Mouse (Mus musculus): Measurements from ENCODE around the gene Zfp110. TPM values are rescaled to one million over a fixed set of nuclear protein-coding genes. Genes with fewer than 3 reads are reported as not detected.
A peak's percentile ranks its signal among the peaks of the same experiment; 100 is the strongest.
"Not testable (repeated sequence)": the region's sequence is repeated elsewhere in the genome, so short reads cannot be mapped to it uniquely, and the experiment has no call there.

Zfp110 gene
- polyA plus RNA-seq (2014; fragmentation: Nextera tagmentation; extraction: Ambion mirVana), result 37.6 and 39.0 TPM in 2 replicates

GRCm38 (mm10) chr7:12834162-12835120 is at the start of gene Zfp110:
Gene Zfp110 (plus strand): TSS chr7:12834761.
- H3K9ac ChIP-seq (replicated peaks; ENCODE audit: low read length), result peak within 1 kb of the TSS; percentile 64
- no peaks in the 10 kb centered on the region for H3K4me1 ChIP-seq (ENCODE audit: control insufficient read depth, insufficient read depth, low read length)
- H3K4me3 ChIP-seq (ENCODE audit: low read depth, low read length), result peak within 1 kb of the TSS; percentile 46
- WGBS, result 4% methylated on average over 47 of the region's 47 CpGs
- H3K27me3 ChIP-seq (ENCODE audit: control insufficient read depth, insufficient read depth, low read length), result no peaks in the 10 kb centered on the region
- no peaks in the 10 kb centered on the region; the same call in 1 of the 2 replicates for H3K9me3 ChIP-seq (replicated peaks; ENCODE audit: control insufficient read depth, low read length)
- H3K27ac ChIP-seq (replicated peaks; ENCODE audit: low read depth, low read length), result 0 out of 2 replicates have a peak within 1 kb of the TSS, but pooled peaks have one; percentile 13
- ATAC-seq (replicated peaks; ENCODE audit: insufficient number of reproducible peaks, low FRiP score, low TSS enrichment, low read depth) (peak; percentile 96), DNase-seq (ENCODE audit: low spot score) (peak; percentile 92)
- H3K4me2 ChIP-seq (ENCODE audit: low read depth, low read length), result peak within 1 kb of the TSS; percentile 22
- H3K36me3 ChIP-seq (replicated peaks; ENCODE audit: control insufficient read depth, insufficient read depth, low read depth, low read length), result peaks cover 8% of the 10 kb centered on the region

DNA sequence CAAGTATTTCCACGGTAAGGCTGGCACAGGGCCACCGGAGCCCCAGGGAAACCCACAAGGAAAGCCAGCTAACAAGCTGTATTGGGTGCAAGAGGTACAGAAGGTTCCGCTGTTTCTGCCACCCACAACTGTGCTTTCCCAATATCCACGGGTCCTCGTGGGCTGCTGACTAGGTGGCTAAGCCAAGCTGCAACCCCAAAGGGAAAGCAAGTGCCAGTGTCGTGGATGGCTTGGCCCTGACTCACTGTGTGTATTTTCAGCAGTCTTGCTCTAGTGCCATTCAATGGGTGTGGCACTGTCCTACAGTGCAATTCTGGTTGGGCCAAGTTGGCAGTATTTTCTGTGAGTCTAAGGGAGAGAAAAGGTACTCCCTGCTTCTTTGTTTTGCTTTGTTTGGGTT is 47.2 kb upstream of the Zfp110 start:
- ATAC-seq (replicated peaks; ENCODE audit: insufficient number of reproducible peaks, low FRiP score, low TSS enrichment, low read depth), result no peak
- Histone ChIP-seq H3K9me3 (replicated peaks; ENCODE audit: control insufficient read depth, low read length) (no peaks in the 10 kb centered on the region), H3K9ac (replicated peaks; ENCODE audit: low read length) (no peak overlapping the region), H3K4me3 (ENCODE audit: low read depth, low read length) (no peak overlapping the region), H3K27ac (replicated peaks; ENCODE audit: low read depth, low read length) (no peak overlapping the region), H3K36me3 (replicated peaks; ENCODE audit: control insufficient read depth, insufficient read depth, low read depth, low read length) (no peaks in the 10 kb centered on the region), H3K4me2 (ENCODE audit: low read depth, low read length) (no peak overlapping the region), H3K4me1 (ENCODE audit: control insufficient read depth, insufficient read depth, low read length) (no peaks in the 10 kb centered on the region), H3K27me3 (ENCODE audit: control insufficient read depth, insufficient read depth, low read length) (no peaks in the 10 kb centered on the region)
- 76% methylated on average over 6 of the region's 6 CpGs for WGBS
- DNase-seq (ENCODE audit: low spot score), result no peak

DNA sequence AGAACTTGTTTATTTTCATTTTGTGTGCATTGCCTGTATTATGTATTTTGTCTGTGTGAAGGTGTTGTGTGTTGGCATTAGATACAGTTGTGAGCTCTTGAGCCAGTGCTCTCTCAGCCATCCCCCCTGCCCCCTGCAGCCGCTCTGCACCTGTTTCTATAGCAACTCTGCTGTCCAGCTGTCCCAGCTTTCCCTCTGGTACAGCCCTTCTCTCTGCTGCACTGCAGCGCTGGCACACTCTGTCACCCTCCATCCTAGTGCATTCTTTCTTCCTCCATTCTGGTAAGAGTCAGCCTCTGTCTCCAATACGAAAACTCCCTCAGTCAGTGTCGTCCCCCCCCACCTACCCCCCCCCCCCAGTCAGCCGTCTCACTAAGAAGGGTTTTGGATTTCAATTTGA is 46.5 kb upstream of the Zfp110 start:
- 21% methylated on average over 5 of the region's 5 CpGs for whole genome bisulfite sequencing
- Histone ChIP-seq H3K9ac (replicated peaks; ENCODE audit: low read length) (no peak overlapping the region), H3K27me3 (ENCODE audit: control insufficient read depth, insufficient read depth, low read length) (no peaks in the 10 kb centered on the region), H3K9me3 (replicated peaks; ENCODE audit: control insufficient read depth, low read length) (no peaks in the 10 kb centered on the region), H3K4me1 (ENCODE audit: control insufficient read depth, insufficient read depth, low read length) (no peaks in the 10 kb centered on the region), H3K4me3 (ENCODE audit: low read depth, low read length) (no peak overlapping the region), H3K36me3 (replicated peaks; ENCODE audit: control insufficient read depth, insufficient read depth, low read depth, low read length) (no peaks in the 10 kb centered on the region), H3K4me2 (ENCODE audit: low read depth, low read length) (no peak overlapping the region), H3K27ac (replicated peaks; ENCODE audit: low read depth, low read length) (no peak overlapping the region)
- ATAC-seq (replicated peaks; ENCODE audit: insufficient number of reproducible peaks, low FRiP score, low TSS enrichment, low read depth), result no peak
- no peak for DNase-seq (ENCODE audit: low spot score)

- not testable (repeated sequence) for H3K36me3 ChIP-seq (replicated peaks; ENCODE audit: control insufficient read depth, insufficient read depth, low read depth, low read length); H3K4me2 ChIP-seq (ENCODE audit: low read depth, low read length); H3K27ac ChIP-seq (replicated peaks; ENCODE audit: low read depth, low read length); H3K9me3 ChIP-seq (replicated peaks; ENCODE audit: control insufficient read depth, low read length); H3K9ac ChIP-seq (replicated peaks; ENCODE audit: low read length); H3K4me1 ChIP-seq (ENCODE audit: control insufficient read depth, insufficient read depth, low read length); H3K4me3 ChIP-seq (ENCODE audit: low read depth, low read length); H3K27me3 ChIP-seq (ENCODE audit: control insufficient read depth, insufficient read depth, low read length); DNase-seq (ENCODE audit: low spot score); ATAC-seq (replicated peaks; ENCODE audit: insufficient number of reproducible peaks, low FRiP score, low TSS enrichment, low read depth)
- WGBS, result 89% methylated on average over 11 of the region's 11 CpGs
These were observed 41.9 kb upstream of the Zfp110 start for GRCm38 (mm10) chr7:12792624-12793023.

GRCm38 (mm10) chr7:12797971-12798370 is 36.6 kb upstream of the Zfp110 start:
- H3K27me3 ChIP-seq (ENCODE audit: control insufficient read depth, insufficient read depth, low read length), result no peaks in the 10 kb centered on the region
- H3K9me3 ChIP-seq (replicated peaks; ENCODE audit: control insufficient read depth, low read length), result no peaks in the 10 kb centered on the region
- no peak overlapping the region for H3K27ac ChIP-seq (replicated peaks; ENCODE audit: low read depth, low read length)
- ATAC-seq (replicated peaks; ENCODE audit: insufficient number of reproducible peaks, low FRiP score, low TSS enrichment, low read depth) (no peak), DNase-seq (ENCODE audit: low spot score) (no peak)
- H3K4me1 ChIP-seq (ENCODE audit: control insufficient read depth, insufficient read depth, low read length), result no peaks in the 10 kb centered on the region
- no peak overlapping the region for H3K4me2 ChIP-seq (ENCODE audit: low read depth, low read length)
- no peak overlapping the region for H3K4me3 ChIP-seq (ENCODE audit: low read depth, low read length)
- WGBS, result 76% methylated on average over 2 of the region's 2 CpGs
- H3K36me3 ChIP-seq (replicated peaks; ENCODE audit: control insufficient read depth, insufficient read depth, low read depth, low read length), result no peaks in the 10 kb centered on the region
- no peak overlapping the region for H3K9ac ChIP-seq (replicated peaks; ENCODE audit: low read length)

DNA sequence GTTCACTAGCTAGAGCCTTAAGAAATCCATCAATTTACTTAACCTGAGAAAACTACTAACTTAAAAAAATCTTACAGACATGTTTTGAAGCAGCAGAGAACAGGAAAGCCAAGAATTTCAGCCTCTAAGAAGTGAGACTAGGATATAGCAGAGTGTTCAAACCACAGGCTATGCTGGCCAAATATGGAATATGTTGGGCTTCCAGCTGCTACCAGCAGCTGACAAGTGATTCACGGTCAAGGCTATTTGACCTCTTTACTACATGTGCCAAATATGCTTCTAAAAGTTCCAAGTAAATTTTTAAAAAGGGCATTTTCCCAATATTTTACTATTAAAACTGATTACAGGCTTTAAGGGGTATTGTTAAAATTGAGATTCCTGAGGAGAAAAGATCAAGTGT is 35.0 kb upstream of the Zfp110 start:
- Histone ChIP-seq H3K9ac (replicated peaks; ENCODE audit: low read length) (no peak overlapping the region), H3K27ac (replicated peaks; ENCODE audit: low read depth, low read length) (no peak overlapping the region), H3K36me3 (replicated peaks; ENCODE audit: control insufficient read depth, insufficient read depth, low read depth, low read length) (no peaks in the 10 kb centered on the region), H3K27me3 (ENCODE audit: control insufficient read depth, insufficient read depth, low read length) (no peaks in the 10 kb centered on the region), H3K4me3 (ENCODE audit: low read depth, low read length) (no peak overlapping the region), H3K9me3 (replicated peaks; ENCODE audit: control insufficient read depth, low read length) (no peaks in the 10 kb centered on the region), H3K4me1 (ENCODE audit: control insufficient read depth, insufficient read depth, low read length) (no peaks in the 10 kb centered on the region), H3K4me2 (ENCODE audit: low read depth, low read length) (no peak overlapping the region)
- no peak for ATAC-seq (replicated peaks; ENCODE audit: insufficient number of reproducible peaks, low FRiP score, low TSS enrichment, low read depth)
- DNase-seq (ENCODE audit: low spot score), result no peak
- whole genome bisulfite sequencing, result 84% methylated on average over 1 of the region's 1 CpGs

GRCm38 (mm10) chr7:12802866-12803726 is 31.5 kb upstream of the Zfp110 start, which contains the start of gene Zscan18:
Gene Zscan18 (minus strand): TSS chr7:12803635.
- no peaks in the 10 kb centered on the region for H3K27me3 ChIP-seq (ENCODE audit: control insufficient read depth, insufficient read depth, low read length)
- 0 out of 2 replicates have a peak, but pooled peaks cover 3% of the 10 kb centered on the region for H3K36me3 ChIP-seq (replicated peaks; ENCODE audit: control insufficient read depth, insufficient read depth, low read depth, low read length)
- H3K9ac ChIP-seq (replicated peaks; ENCODE audit: low read length), result peak within 1 kb of the TSS; percentile 81
- no peaks in the 10 kb centered on the region for H3K9me3 ChIP-seq (replicated peaks; ENCODE audit: control insufficient read depth, low read length)
- H3K4me1 ChIP-seq (ENCODE audit: control insufficient read depth, insufficient read depth, low read length), result no peaks in the 10 kb centered on the region
- H3K4me3 ChIP-seq (ENCODE audit: low read depth, low read length), result peak within 1 kb of the TSS; percentile 48
- peak; percentile 94 for ATAC-seq (replicated peaks; ENCODE audit: insufficient number of reproducible peaks, low FRiP score, low TSS enrichment, low read depth)
- peak; percentile 89 for DNase-seq (ENCODE audit: low spot score)
- WGBS, result 5% methylated on average over 29 of the region's 31 CpGs
- H3K27ac ChIP-seq (replicated peaks; ENCODE audit: low read depth, low read length), result peak within 1 kb of the TSS; percentile 59
- H3K4me2 ChIP-seq (ENCODE audit: low read depth, low read length), result peak within 1 kb of the TSS; percentile 73

Data from embryonic facial prominence, embryonic 11.5 days (tissue).